ENCODE assay signal across 13 mouse cellular contexts in the genomic region with DNA sequence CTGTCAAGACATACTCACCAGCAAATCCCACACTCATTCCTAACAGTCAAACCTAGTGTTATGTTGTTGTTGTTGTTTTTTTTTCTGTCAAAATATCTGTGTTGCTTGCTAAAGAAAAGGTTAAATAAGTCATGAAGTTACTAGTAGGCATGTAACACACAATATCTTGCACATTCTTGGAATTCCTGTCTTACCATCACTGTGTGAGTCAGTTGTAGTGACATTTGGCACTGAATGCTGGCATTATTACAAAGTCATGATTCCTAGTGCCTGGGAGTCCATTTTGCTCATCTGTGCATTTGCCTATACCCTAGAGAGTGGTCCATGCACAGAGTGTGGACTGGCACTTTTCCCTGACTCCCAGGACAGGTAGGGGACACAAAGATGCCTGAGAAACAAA.
"Had no signal": no experiment of that assay in that cellular context is flagged by ENCODE, and none has a peak within 500 bp of the region (broad histone marks: within the 10 kb centered on the region; RNA-seq: fewer than 3 reads in every experiment).

No protein-coding gene starts in this region.

- H3K27me3 ChIP-seq: megakaryocyte, embryonic 14.5 days; midbrain, embryonic 13.5 days; midbrain, embryonic 15.5 days; neural tube, embryonic 12.5 days; stomach, embryonic 15.5 days had no signal

- H3K27ac ChIP-seq: midbrain, embryonic 13.5 days; midbrain, embryonic 15.5 days; neural tube, embryonic 12.5 days; stomach, embryonic 15.5 days; stomach, postnatal 0 days had no signal

- H3K9me3 ChIP-seq: megakaryocyte, embryonic 14.5 days; midbrain, embryonic 13.5 days; midbrain, embryonic 15.5 days; neural tube, embryonic 12.5 days; stomach, embryonic 15.5 days had no signal

- H3K36me3 ChIP-seq: midbrain, embryonic 13.5 days; midbrain, embryonic 15.5 days; neural tube, embryonic 12.5 days; stomach, embryonic 15.5 days had no signal

- H3K4me3 ChIP-seq: megakaryocyte, embryonic 14.5 days; midbrain, embryonic 13.5 days; midbrain, embryonic 15.5 days; neural tube, embryonic 12.5 days; stomach, embryonic 15.5 days had no signal

- DNase-seq: lung, adult 18-20 months; lung, embryonic 14.5 days; lung, postnatal 10 days; lung, postnatal 4 days; right cerebral cortex, postnatal 14 days; thymus, adult 2 months; thymus, postnatal 36 days had no signal

- H3K4me1 ChIP-seq: megakaryocyte, embryonic 14.5 days; midbrain, embryonic 13.5 days; midbrain, embryonic 15.5 days; neural tube, embryonic 12.5 days; stomach, embryonic 15.5 days had no signal
